Mouse (Mus musculus): Measurements from ENCODE around the gene Catsperz. TPM values are rescaled to one million over a fixed set of nuclear protein-coding genes. Genes with fewer than 3 reads are reported as not detected.

The Catsperz gene
- polyA plus RNA-seq, 1 experiment from 2014 or later: 0.53 TPM

Small RNAs within 50 kb of the gene (microRNA-seq; reads per million reads assigned to microRNA genes)
- gene Mir6990: 2.5 reads per million, percentile 17 among the genes with 10 or more reads in this experiment

Other genes starting within 250 kb of the Catsperz start
- gene Rps6ka4, start 84.7 kb downstream of the Catsperz start, polyA plus RNA-seq (2014; fragmentation: Nextera tagmentation; extraction: Ambion mirVana): 6.0 and 6.8 TPM in 2 replicates
- gene Ccdc88b, start 67.2 kb downstream of the Catsperz start, polyA plus RNA-seq (2014; fragmentation: Nextera tagmentation; extraction: Ambion mirVana): 0.23 and 0.49 TPM in 2 replicates
- 115 and 140 TPM in 2 replicates for gene Trmt112, start 15.7 kb downstream of the Catsperz start, polyA plus RNA-seq (2014; fragmentation: Nextera tagmentation; extraction: Ambion mirVana)
- gene Prdx5, start 15.3 kb downstream of the Catsperz start, polyA plus RNA-seq (2014; fragmentation: Nextera tagmentation; extraction: Ambion mirVana): 215 and 328 TPM in 2 replicates
- 6.9 and 13.6 TPM in 2 replicates for gene Esrra, start 3.6 kb downstream of the Catsperz start, polyA plus RNA-seq (2014; fragmentation: Nextera tagmentation; extraction: Ambion mirVana)
- gene Kcnk4, start 9.1 kb upstream of the Catsperz start, polyA plus RNA-seq (2014; fragmentation: Nextera tagmentation; extraction: Ambion mirVana): 1.9 and 3.4 TPM in 2 replicates
- gene Bad, start 16.5 kb upstream of the Catsperz start, polyA plus RNA-seq (2014; fragmentation: Nextera tagmentation; extraction: Ambion mirVana): 77.1 and 79.3 TPM in 2 replicates
- 56.0 and 60.4 TPM in 2 replicates for gene Gpr137, start 17.1 kb upstream of the Catsperz start, polyA plus RNA-seq (2014; fragmentation: Nextera tagmentation; extraction: Ambion mirVana)
- gene Ppp1r14b, start 49.6 kb upstream of the Catsperz start, polyA plus RNA-seq (2014; fragmentation: Nextera tagmentation; extraction: Ambion mirVana): 198 and 257 TPM in 2 replicates
- 6.3 and 8.8 TPM in 2 replicates for gene Plcb3, start 51.1 kb upstream of the Catsperz start, polyA plus RNA-seq (2014; fragmentation: Nextera tagmentation; extraction: Ambion mirVana)
- gene Fkbp2, start 55.1 kb upstream of the Catsperz start, polyA plus RNA-seq (2014; fragmentation: Nextera tagmentation; extraction: Ambion mirVana): 73.8 and 86.9 TPM in 2 replicates
- gene Vegfb, start 62.3 kb upstream of the Catsperz start, polyA plus RNA-seq (2014; fragmentation: Nextera tagmentation; extraction: Ambion mirVana): 33.1 and 47.3 TPM in 2 replicates
- gene Dnajc4, start 67.2 kb upstream of the Catsperz start, polyA plus RNA-seq (2014; fragmentation: Nextera tagmentation; extraction: Ambion mirVana): 23.1 and 26.7 TPM in 2 replicates
- 19.4 and 20.2 TPM in 2 replicates for gene Nudt22, start 70.7 kb upstream of the Catsperz start, polyA plus RNA-seq (2014; fragmentation: Nextera tagmentation; extraction: Ambion mirVana)
- 18.6 and 20.0 TPM in 2 replicates for gene Trpt1, start 70.8 kb upstream of the Catsperz start, polyA plus RNA-seq (2014; fragmentation: Nextera tagmentation; extraction: Ambion mirVana)
- gene Fermt3, start 94.1 kb upstream of the Catsperz start, polyA plus RNA-seq (2014; fragmentation: Nextera tagmentation; extraction: Ambion mirVana): 1.7 and 3.0 TPM in 2 replicates
- 180 and 217 TPM in 2 replicates for gene Stip1, start 114.6 kb upstream of the Catsperz start, polyA plus RNA-seq (2014; fragmentation: Nextera tagmentation; extraction: Ambion mirVana)
- 3.4 and 3.9 TPM in 2 replicates for gene Macrod1, start 131.4 kb upstream of the Catsperz start, polyA plus RNA-seq (2014; fragmentation: Nextera tagmentation; extraction: Ambion mirVana)
- gene Flrt1, start 180.3 kb upstream of the Catsperz start, polyA plus RNA-seq (2014; fragmentation: Nextera tagmentation; extraction: Ambion mirVana): 7.0 and 10.2 TPM in 2 replicates

Measured in midbrain, embryonic 14.5 days (tissue).